Mouse (Mus musculus) skeletal muscle tissue, adult 2 months (tissue): ENCODE results near the gene Apon.
"Not testable (repeated sequence)": the region's sequence is repeated elsewhere in the genome, so short reads cannot be mapped to it uniquely, and the experiment has no call there.

ENCODE experiments used
- DNase-seq: peaks from one replicate; pipeline ENCODE4 v3.0.0-alpha.2; 2012; ENCODE audit warnings: low read depth, low spot score

The Apon gene

DNA sequence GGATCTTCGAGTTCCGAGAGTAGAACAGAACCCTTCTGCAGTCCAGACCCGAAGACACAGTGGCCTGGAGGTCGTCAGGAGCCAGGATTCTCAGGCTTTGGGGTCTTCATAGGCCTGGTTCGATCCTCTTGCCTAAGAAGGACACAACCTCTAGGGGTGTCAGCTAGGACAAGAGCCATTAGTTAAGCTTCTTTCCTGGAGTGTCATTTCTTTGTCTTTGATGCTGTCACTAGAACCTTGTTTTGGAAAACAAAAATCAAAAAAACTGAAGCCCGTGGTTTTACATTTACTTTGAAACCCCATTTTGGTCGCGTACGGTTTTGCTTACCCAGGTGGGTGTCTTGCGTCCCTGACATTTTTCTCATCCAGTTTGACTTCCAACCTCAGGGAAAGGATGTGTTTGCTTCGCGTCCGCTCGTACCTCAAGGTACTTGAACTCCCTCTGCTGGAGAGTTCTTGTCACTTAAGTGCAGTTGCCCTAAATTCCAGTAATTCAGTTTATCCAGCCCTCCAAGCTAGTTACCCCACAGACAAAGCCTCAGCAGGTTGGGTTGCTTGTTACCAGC is 21.4 kb upstream of the Apon start:
- DNase-seq = peak; percentile 68

DNA sequence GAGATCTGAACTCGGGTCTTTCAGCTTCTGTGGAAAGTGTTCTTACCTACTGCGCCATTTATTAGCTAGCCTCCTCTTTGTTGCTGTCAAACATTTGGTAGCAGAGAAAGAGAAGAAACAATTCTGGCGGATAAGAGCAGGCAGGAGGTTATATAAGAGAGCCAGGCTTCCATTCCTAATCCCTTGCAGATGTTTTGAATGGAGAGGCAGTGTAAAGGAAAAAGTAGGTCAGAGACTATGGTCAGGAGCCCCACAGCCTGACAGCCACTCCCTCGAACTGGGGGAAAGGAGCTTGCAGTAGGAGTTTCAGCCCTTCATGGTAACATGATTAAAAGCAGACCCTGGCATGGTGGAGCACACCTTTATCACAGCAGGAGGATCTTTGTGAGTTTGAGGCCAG is 17.6 kb upstream of the Apon start:
- no peak for DNase-seq

DNA sequence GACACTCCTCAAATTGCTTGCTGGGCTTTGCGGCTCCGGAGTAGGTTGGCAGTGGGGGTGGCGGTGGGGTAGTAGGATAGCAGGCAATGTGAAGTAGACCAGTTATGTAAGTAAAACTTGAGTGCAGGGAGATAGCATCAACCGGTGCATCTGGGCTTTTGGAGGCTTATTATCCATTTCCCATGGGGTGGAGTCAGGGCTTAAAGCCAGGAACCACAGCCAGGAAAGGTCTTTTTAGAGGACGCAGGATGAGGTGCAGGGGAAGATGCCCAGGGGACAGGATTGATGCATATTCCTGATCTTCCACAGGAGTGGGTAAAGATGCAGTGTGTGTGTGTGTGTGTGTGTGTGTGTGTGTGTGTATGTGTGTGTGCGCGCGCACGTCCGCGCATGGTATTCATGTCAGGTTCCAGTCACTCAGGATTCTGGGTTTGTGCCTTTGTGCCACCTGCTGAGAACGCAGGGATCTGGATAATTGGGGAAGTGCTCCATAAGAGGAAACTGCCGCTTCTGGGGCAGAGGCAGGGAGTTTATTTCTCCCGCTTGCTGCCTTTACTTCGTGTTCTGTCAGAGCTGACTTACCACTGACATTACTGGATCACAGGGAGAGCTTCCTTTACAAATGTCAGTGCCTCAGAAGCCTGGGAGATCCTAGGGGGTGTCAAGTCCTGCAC is 16.0 kb upstream of the Apon start:
- peak; percentile 38 for DNase-seq

DNA sequence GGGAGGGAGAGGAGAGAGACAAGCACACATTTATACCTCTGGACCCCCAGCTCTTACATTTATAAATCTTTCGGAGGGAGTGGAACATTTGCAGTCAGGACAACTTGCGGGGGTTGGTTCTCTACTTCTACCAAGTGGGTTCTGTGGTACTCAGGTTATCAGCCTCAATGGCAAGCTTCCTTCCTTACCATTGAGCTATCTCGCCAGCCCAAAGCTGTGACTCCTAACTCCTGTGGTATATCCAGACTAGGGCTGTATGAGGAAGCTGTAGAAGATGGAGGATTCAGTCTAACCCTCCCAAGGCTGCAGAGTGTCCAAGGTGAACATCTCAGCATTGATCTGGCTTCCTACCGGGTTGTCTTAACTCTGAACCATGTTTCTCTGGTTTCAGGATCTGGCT is 14.8 kb upstream of the Apon start:
- DNase-seq = no peak

DNA sequence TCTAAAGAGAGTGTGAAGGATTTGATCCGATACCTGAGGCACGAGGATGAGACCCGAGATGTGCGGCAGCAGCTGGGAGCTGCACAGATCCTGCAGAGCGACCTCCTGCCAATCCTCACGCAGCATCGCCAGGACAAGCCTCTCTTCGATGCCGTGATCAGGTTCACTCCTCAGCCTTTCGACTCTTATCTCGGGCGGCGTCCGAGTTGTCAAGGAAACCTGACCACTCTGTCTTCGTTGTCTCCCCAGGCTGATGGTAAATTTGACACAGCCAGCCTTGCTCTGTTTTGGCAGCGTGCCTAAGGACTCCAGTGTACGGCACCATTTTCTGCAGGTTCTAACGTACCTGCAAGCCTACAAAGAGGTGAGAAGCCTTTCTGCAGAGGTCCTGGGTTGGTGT is 13.8 kb upstream of the Apon start:
- DNase-seq = no peak

DNA sequence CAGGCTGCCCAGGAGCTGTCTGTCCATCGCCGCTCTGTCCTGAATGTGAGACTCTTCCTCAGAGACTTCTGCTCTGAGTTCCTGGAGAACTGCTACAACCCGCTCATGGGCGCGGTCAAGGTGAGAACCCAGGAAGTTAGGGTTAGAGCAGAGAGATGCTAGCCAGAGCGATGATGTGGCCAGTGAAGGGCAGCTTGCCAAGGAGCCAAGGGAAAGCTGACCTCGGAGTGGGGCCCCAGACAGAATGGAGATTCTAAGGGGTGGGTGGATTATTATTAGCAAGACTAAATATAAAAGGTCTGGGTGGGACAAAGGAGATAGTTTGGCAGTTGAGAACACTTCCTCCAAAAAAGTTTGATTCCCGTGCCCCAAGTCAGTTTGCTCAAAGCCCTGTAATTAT is 10.6 kb upstream of the Apon start:
- DNase-seq = no peak

DNA sequence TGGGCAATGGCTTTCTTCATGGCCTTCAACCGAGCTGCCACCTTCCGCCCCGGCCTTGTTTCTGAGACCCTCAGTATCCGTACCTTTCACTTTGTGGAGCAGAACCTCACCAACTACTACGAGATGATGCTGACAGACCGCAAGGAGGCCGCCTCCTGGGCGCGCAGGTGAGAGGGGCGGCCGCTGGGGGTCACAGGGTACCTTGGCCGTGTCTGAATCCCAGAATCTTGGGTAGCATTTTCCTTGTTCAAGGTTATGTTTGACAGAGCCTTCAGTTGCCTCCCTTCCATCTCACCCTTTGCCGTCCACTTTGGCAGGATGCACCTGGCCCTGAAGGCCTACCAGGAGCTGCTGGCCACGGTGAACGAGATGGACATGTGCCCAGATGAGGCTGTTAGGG is 9.8 kb upstream of the Apon start:
- DNase-seq = no peak

DNA sequence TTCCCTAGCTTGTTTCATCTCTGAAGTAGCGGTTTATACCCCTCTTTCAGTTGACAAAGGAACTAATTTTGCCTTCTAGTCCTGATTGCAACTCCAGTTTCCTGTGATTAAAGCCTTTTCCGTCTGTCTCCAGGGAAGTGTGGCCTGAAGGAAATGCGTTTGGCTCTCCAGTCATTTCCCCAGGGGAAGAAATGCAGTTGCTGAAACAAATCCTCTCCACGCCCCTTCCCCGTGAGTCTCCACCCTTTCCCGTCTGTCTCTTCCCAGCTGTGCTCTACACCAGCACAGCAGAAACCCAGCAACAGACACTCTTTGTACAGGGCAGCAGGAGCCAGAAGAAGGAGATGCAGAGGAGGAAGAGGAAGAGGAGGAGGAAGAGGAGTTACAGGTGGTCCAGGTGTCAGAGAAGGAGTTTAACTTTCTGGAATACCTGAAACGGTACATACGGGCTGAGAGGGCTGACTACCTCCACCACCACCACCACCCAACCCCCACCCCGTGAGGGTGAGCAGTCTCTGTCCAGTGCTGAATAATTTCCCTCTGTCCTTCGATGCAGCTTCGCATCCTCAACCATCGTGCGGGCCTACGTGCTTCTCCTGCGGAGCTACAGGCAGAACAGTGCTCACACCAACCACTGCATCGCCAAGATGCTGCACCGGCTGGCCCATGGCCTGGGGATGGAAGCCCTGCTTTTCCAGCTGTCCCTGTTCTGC is 6.7 kb upstream of the Apon start:
- peak; percentile 70 for DNase-seq

DNA sequence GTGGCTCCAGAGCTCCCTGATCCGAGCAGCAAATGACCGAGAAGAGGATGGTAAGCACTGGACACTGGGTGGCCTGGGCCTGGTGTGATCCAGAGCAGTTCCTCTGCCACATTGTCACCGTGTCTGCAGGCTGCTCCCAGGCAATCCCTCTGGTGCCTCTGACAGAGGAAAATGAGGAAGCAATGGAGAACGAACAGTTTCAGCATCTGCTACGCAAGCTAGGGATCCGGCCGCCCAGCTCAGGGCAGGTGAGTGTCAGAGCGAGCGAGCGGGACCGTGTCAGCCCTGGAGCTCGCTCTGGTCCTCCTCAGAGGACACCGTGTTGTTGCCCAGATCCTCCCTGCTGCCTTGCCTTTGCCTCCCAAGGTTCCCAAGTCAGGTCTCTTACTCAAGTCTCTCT is 3.3 kb upstream of the Apon start:
- DNase-seq = no peak

DNA sequence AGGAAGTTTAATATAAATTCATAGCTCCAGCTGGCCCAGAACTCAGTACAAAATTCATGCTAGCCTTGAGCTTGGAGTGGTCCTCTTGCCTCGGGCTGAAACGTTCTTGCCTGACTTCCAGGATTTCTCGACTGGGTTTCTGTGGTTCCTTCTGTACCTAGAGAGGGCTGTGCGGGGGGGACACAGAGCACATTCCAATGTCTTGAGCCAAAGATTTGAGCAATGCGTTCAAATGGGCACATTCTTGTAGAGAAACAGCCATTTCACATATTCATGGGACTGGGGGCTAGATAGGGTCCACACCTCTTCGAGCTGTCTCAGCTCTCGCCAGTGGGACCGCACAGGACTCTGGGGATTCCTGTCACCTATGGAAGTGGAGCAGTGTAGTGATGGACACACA is 2.0 kb downstream of the Apon start:
- no peak for DNase-seq

DNA sequence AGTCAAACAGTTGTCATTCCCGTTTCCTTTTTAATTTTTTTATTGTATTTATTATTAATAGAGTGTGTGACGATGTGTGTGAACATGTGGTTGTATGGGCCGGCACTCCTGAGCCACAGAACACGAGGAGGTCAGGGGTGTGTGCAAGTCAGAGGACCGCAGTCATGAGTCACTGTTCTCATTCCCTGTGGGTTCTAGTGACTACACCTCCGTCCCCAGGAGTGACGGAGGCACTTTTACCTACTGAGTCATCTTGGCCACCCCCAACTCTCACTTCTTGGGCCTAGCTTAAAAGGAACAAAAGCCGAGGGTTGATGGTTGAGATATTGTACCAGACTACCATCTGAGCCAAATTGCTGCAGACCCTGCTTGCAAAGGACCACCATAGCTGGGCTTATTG is 2.4 kb downstream of the Apon start:
- DNase-seq = no peak

DNA sequence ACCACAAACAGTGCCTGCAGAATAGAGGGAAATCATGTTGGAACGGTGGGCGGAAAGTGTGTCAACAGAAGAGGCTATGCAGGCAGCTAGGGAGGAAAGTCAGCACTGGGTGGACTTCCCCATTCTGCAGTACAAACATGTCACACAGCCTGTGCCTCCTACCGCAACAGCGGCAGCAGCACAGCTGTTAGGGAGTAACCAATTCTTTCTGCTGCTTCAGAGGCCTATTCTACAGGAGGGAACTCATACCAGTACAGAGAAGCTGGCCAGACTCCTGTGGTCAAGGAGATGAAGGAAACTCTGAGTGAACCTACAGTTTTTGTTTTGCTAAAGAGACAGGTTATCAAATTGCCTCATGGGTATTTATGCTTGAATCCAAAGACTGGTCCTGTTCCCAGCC is 5.1 kb downstream of the Apon start:
- peak; percentile 44 for DNase-seq

DNA sequence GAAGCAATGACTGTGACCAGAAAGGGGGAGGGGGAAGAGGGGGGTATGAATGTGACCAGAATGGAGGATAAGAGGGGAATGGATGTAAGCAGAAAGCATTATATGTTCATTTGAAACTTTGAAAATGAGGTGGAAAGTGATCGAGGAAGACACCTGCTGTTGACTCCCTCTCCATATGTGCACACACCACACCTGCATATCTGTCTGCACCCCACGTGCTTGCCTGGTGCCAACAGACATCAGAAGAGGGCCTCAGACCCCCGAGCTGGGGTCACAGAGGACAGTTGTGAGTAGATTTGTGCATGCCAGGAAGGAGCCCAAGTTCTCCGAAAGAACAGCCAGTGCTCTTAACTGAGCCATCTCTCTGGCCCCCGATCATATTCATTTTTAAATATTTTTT is 6.0 kb downstream of the Apon start:
- no peak for DNase-seq

DNA sequence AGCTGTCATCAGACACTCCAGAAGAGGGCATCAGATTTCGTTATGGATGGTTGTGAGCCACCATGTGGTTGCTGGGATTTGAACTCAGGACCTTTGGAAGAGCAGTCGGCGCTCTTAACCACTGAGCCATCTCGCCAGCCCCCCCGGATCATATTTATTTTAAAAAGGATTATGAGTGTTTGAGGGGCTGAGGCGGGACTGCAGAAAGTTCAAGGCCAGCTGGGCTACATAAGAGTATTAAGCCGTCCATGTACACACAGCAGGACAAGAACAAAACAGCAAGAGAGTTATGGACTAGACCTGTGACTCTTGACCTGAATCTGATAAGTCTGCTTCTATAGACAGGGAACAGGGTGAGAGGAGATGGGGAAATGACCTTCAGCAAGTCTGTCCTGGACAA is 6.5 kb downstream of the Apon start:
- DNase-seq = not testable (repeated sequence)

DNA sequence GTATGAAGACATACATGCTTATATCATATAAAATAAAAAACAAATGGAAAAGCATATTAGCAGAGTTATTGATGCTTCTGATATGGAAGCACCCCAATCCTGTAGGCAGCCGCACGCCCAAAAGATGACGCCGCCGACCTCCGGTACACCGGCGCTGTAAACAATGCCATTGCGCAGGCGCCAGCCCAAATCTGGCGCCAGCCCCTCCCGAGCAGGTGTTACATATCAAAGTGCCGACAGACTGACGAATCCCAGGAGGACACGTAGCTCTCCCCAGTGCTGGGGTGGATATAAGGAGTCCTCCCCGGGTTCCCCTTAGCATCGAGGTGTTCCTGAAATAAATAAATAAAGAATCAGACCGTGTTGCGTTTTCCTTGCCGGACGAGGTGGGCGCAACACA is 8.4 kb downstream of the Apon start:
- DNase-seq = no peak

DNA sequence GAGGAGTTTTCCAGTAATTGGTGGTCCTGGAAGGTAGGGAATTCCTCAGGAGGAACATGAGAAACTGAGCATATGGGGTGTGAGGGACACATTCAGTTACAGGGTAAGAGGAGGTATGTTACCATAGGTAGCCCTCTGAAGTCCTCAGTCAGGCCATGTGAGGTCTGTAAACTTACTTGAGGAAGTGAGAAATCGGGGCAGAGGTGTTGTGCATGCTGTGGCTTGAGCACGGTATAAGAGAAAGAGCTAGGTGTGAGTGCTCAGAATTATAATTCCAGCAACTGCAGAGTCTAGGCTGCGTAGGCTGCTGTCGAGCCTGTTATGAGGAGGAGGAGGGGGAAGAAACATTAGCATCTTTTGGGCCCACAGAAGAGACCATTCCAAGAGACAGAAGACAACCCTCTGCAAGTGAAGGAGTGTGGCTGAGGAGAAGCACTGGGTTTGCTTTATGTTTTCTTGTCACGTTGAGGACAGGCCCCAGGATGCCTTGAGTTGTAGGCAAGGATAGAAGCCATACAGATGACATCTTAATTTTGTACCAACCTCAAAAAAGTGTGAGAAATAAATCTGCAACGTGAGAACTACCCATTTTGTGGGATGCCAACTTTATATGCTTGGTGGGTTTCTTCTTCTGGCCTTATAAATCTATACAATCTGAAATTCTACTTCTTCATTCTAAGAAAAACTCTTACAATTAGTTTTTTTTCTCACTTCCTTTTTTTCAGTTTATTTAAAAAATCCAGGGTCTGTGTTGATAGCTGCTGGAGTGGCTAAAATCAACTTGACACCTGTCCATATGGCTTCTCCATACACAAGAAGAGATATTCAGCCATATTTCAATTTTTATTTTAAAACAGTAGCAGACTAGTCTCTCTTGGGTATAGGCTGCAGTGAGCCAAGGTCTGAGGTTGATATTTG is 9.8 kb downstream of the Apon start:
- DNase-seq = no peak

DNA sequence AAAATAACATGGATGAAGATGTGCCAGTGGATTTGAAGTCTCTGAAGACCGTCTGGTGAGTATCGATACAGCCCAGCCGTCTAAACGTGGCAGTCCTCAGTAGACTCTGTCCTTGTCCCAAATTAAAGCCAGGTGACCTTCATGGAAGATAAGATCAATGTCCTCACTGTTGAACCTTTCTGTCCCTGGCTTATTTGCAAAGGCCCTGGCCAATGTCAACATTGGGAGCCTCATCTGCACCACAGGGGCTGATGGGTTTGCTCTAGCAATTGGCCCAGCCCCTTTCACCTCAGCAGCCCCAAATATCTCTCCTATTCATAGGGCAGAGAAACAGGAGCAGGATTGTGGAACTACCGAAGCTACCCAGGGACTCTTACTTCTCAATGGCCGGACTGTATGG is 14.5 kb downstream of the Apon start, which contains the start of gene Apof:
TSS of gene Apof (plus strand) at position 301 of the 400 bp plus-strand sequence.
- no peak for DNase-seq

DNA sequence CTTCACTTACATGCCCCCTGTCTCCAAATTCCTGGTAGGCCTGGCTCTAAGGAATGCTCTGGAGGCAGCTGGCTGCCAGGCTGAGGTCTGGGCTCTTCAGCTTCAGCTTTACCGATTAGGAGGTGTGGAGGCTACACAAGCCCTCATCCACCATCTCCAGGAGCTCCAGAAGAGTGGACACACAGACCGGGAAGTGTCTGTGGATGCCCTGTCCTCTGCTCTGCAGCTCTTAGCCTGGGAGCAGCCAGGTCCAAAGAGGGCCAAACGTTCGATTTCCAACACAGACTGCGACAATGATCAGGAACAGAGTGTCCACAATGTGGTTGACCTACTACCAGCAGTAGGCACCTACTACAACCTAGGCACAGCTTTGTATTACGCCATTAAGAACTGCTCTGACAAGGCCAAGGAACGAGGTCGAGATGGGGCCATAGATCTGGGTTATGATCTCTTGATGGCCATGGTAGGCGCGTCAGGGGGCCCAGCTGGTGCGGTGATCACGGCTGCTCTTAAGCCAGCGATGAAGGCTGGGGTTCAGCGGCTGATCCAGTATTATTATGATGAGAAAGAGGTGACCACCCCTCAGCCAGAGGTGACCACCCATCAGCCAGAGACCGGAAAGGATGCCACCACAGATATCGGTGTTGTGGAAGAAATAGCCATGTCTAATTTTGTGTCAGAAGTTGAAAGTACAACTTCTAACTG is 15.5 kb downstream of the Apon start:
- no peak for DNase-seq

DNA sequence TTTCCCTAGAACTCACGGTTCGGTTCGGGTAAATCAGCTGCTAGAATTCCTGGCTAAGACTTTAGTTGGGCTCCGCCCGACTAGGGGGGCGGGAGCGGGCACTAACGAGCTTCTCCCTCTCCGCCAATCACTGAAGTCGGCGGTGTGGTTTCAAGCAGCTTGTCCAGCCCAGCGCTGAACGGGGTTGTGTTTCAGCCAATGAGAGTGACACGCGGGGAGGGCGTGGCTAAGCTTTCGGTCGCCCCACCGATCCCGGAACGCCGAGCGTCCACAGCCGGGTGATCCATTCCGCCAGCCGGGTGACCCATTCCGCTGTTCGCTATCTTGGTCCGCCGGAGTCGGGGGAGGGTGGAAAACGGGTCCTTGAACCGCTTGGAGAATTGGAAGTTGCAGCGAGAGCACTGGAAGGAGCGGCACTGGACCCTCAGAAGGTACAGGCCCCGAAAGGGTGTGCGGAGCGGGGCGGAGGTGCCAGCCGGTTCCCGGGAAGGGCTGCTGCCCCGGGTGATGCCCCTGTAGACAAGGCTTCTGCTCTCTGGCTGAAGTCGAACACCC is 16.5 kb downstream of the Apon start, which contains the start of gene Stat2:
TSS of gene Stat2 (plus strand) at position 273 of the 555 bp plus-strand sequence.
- peak; percentile 97 for DNase-seq

DNA sequence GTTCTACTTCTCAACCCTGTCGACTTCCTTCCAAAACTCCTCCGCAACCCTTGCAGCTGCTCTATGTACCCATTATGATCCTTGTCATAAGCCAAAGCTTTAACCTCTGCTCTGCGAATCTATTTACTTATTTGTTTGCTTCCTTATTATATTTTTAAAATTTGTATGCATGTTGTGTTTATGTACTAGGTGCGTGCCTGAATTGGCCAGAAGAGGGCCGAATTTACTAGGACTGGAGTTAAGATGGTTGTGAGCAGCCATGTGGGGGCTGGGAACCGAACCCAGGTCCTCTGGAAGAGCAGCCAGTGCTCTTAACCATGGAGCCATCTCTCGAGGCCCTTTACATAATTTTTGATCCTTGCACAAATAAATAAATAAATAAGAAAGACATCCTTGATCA is 17.0 kb downstream of the Apon start:
- DNase-seq = no peak

DNA sequence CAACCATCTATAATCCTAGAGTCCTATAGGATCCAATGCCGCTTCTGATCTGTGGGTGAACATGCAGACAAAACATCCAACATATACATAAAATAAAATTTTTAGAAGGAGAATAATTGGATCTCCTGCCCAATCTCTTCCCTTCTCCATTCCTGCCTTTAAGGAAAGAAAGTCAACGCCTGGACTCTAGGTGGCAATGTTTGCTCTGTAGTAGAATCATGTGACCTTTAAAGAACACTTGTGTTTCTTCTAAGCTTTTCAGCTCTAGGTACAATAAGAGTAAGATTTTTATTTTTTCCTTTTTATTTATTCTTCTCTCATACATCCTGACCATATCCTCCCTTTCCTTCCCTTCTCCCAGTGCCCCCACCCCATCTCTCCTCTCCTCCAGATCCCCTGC is 18.0 kb downstream of the Apon start:
- DNase-seq = no peak
